Mouse (Mus musculus): ENCODE results near the gene Zdhhc8. TPM values are rescaled to one million over a fixed set of nuclear protein-coding genes. Genes with fewer than 3 reads are reported as not detected.

Gene Zdhhc8
- total RNA-seq (2021) = 10 to 100 TPM; 19.7 to 21.5 TPM

- intact Hi-C loops (cut with DNase I) = loop anchor here (1.0 kb wide), 1 partner anchor 13 kb away; the partner anchor contains the start of genes Ranbp1 and Trmt2a
Measured at GRCm38 (mm10) chr16:18234671-18235388, at the start of gene Zdhhc8. Zdhhc8 (minus strand) TSS chr16:18235136.

GRCm38 (mm10) chr16:18275166-18275565 is 40.2 kb upstream of the Zdhhc8 start:
- DNase-seq = no peak
- intact Hi-C loops (cut with DNase I) = no loop called here

More at GRCm38 (mm10) chr16:18234671-18235388, at the start of gene Zdhhc8:
- peak; percentile 47 to 79 for DNase-seq

- DNase-seq = no peak
- intact Hi-C loops (cut with DNase I) = no loop called here
Measured at GRCm38 (mm10) chr16:18268182-18268581, 33.2 kb upstream of the Zdhhc8 start.

GRCm38 (mm10) chr16:18265024-18265423 is 30.1 kb upstream of the Zdhhc8 start:
- no peak for DNase-seq
- intact Hi-C loops (cut with DNase I) = no loop called here

GRCm38 (mm10) chr16:18258221-18258620 is 23.3 kb upstream of the Zdhhc8 start, which contains the start of gene Gm49776:
Gm49776 (minus strand) TSS chr16:18258321.
- intact Hi-C loops (cut with DNase I) = no loop called here
- no peak for DNase-seq

GRCm38 (mm10) chr16:18253866-18254265 is 18.9 kb upstream of the Zdhhc8 start:
- no peak for DNase-seq
- intact Hi-C loops (cut with DNase I) = no loop called here

GRCm38 (mm10) chr16:18252736-18253135 is 17.8 kb upstream of the Zdhhc8 start:
- DNase-seq = no peak
- intact Hi-C loops (cut with DNase I) = no loop called here

- intact Hi-C loops (cut with DNase I) = no loop called here
- DNase-seq = no peak
Measured at GRCm38 (mm10) chr16:18250828-18251790, 16.2 kb upstream of the Zdhhc8 start.

GRCm38 (mm10) chr16:18250231-18250630 is 15.3 kb upstream of the Zdhhc8 start:
- intact Hi-C loops (cut with DNase I) = no loop called here
- DNase-seq = no peak

GRCm38 (mm10) chr16:18249364-18249967 is 14.5 kb upstream of the Zdhhc8 start:
- DNase-seq = peak in 1 of 2 experiments; percentile 47
- intact Hi-C loops (cut with DNase I) = loop anchor here (2.0 kb wide), 1 partner anchor 39 kb away; the partner anchor contains the start of gene Dgcr8

- intact Hi-C loops (cut with DNase I) = loop anchor here (1.0 to 2.0 kb wide), 2 partner anchors 13 to 40 kb away; partner anchors contain the start of genes Dgcr8 and Zdhhc8
- peak; percentile 98 to 99 for DNase-seq
Measured at GRCm38 (mm10) chr16:18248433-18249363, 13.8 kb upstream of the Zdhhc8 start, which contains the start of the genes Trmt2a and Ranbp1. Trmt2a (plus strand) TSS chr16:18248679. Ranbp1 (minus strand) TSS chr16:18248732.

- intact Hi-C loops (cut with DNase I) = loop anchor here (1.0 to 2.0 kb wide), 2 partner anchors 12 to 41 kb away; partner anchors contain the start of genes Dgcr8 and Zdhhc8
- no peak for DNase-seq
Measured at GRCm38 (mm10) chr16:18247521-18248399, 12.8 kb upstream of the Zdhhc8 start.

GRCm38 (mm10) chr16:18241581-18241980 is 6.6 kb upstream of the Zdhhc8 start:
- intact Hi-C loops (cut with DNase I) = no loop called here

GRCm38 (mm10) chr16:18236676-18237501 is 2.0 kb upstream of the Zdhhc8 start:
- intact Hi-C loops (cut with DNase I) = no loop called here
- DNase-seq = no peak

More at GRCm38 (mm10) chr16:18241581-18241980, 6.6 kb upstream of the Zdhhc8 start:
- no peak for DNase-seq

- peak; percentile 70 to 80 for DNase-seq
- intact Hi-C loops (cut with DNase I) = loop anchor here (1.0 kb wide), 1 partner anchor 13 kb away; the partner anchor contains the start of genes Ranbp1 and Trmt2a
Measured at GRCm38 (mm10) chr16:18235389-18236065, 591 bp upstream of the Zdhhc8 start.

- DNase-seq = no peak
- intact Hi-C loops (cut with DNase I) = no loop called here
Measured at GRCm38 (mm10) chr16:18233919-18234670, 841 bp downstream of the Zdhhc8 start.
